Mouse (Mus musculus): ENCODE data around the gene Cd3g. TPM values are rescaled to one million over a fixed set of nuclear protein-coding genes. Genes with fewer than 3 reads are reported as not detected.

Gene Cd3g
- total RNA-seq (2017): 81.3 and 90.1 TPM in 2 replicates

- ATAC-seq (ENCODE audit: extremely low read depth, insufficient number of reproducible peaks, low FRiP score, poor library complexity, severe bottlenecking): peak; percentile 47; the same call in 1 of the 2 replicates
These were observed at the start of gene Cd3g for GRCm38 (mm10) chr9:44980242-44980641. TSS of gene Cd3g (minus strand) at chr9:44980431.

GRCm38 (mm10) chr9:45027376-45027775 lies 47.1 kb upstream of the Cd3g start:
- no peak for ATAC-seq (ENCODE audit: extremely low read depth, insufficient number of reproducible peaks, low FRiP score, poor library complexity, severe bottlenecking)

- no peak for ATAC-seq (ENCODE audit: extremely low read depth, insufficient number of reproducible peaks, low FRiP score, poor library complexity, severe bottlenecking)
These were observed 44.0 kb upstream of the Cd3g start for GRCm38 (mm10) chr9:45024187-45024586.

- no peak for ATAC-seq (ENCODE audit: extremely low read depth, insufficient number of reproducible peaks, low FRiP score, poor library complexity, severe bottlenecking)
These were observed 43.4 kb upstream of the Cd3g start for GRCm38 (mm10) chr9:45023638-45024037.

- peak; percentile 89 for ATAC-seq (ENCODE audit: extremely low read depth, insufficient number of reproducible peaks, low FRiP score, poor library complexity, severe bottlenecking)
These were observed 42.6 kb upstream of the Cd3g start for GRCm38 (mm10) chr9:45022800-45023199.

GRCm38 (mm10) chr9:45018031-45018430 lies 37.8 kb upstream of the Cd3g start:
- no peak for ATAC-seq (ENCODE audit: extremely low read depth, insufficient number of reproducible peaks, low FRiP score, poor library complexity, severe bottlenecking)

- ATAC-seq (ENCODE audit: extremely low read depth, insufficient number of reproducible peaks, low FRiP score, poor library complexity, severe bottlenecking): no peak
These were observed 35.6 kb upstream of the Cd3g start for GRCm38 (mm10) chr9:45015841-45016240.

- peak; percentile 61; the same call in 1 of the 2 replicates for ATAC-seq (ENCODE audit: extremely low read depth, insufficient number of reproducible peaks, low FRiP score, poor library complexity, severe bottlenecking)
These were observed 34.6 kb upstream of the Cd3g start for GRCm38 (mm10) chr9:45014879-45015278.

GRCm38 (mm10) chr9:45011291-45011690 lies 31.1 kb upstream of the Cd3g start:
- no peak for ATAC-seq (ENCODE audit: extremely low read depth, insufficient number of reproducible peaks, low FRiP score, poor library complexity, severe bottlenecking)

GRCm38 (mm10) chr9:45010461-45010860 lies 30.2 kb upstream of the Cd3g start:
- ATAC-seq (ENCODE audit: extremely low read depth, insufficient number of reproducible peaks, low FRiP score, poor library complexity, severe bottlenecking): no peak

GRCm38 (mm10) chr9:45009180-45010078 lies 29.2 kb upstream of the Cd3g start, which contains the start of gene Cd3e:
TSS of gene Cd3e (minus strand) at chr9:45009627.
- no peak for ATAC-seq (ENCODE audit: extremely low read depth, insufficient number of reproducible peaks, low FRiP score, poor library complexity, severe bottlenecking)

GRCm38 (mm10) chr9:45008342-45008741 lies 28.1 kb upstream of the Cd3g start:
- no peak for ATAC-seq (ENCODE audit: extremely low read depth, insufficient number of reproducible peaks, low FRiP score, poor library complexity, severe bottlenecking)

- no peak for ATAC-seq (ENCODE audit: extremely low read depth, insufficient number of reproducible peaks, low FRiP score, poor library complexity, severe bottlenecking)
These were observed 27.2 kb upstream of the Cd3g start for GRCm38 (mm10) chr9:45007404-45007803.

- no peak for ATAC-seq (ENCODE audit: extremely low read depth, insufficient number of reproducible peaks, low FRiP score, poor library complexity, severe bottlenecking)
These were observed 20.0 kb upstream of the Cd3g start for GRCm38 (mm10) chr9:45000249-45000648.

- ATAC-seq (ENCODE audit: extremely low read depth, insufficient number of reproducible peaks, low FRiP score, poor library complexity, severe bottlenecking): no peak
These were observed 19.5 kb upstream of the Cd3g start for GRCm38 (mm10) chr9:44999776-45000175.

- ATAC-seq (ENCODE audit: extremely low read depth, insufficient number of reproducible peaks, low FRiP score, poor library complexity, severe bottlenecking): no peak
These were observed 18.9 kb upstream of the Cd3g start for GRCm38 (mm10) chr9:44999171-44999570.

GRCm38 (mm10) chr9:44998138-44998537 lies 17.9 kb upstream of the Cd3g start:
- ATAC-seq (ENCODE audit: extremely low read depth, insufficient number of reproducible peaks, low FRiP score, poor library complexity, severe bottlenecking): no peak

GRCm38 (mm10) chr9:44996590-44996989 lies 16.4 kb upstream of the Cd3g start:
- ATAC-seq (ENCODE audit: extremely low read depth, insufficient number of reproducible peaks, low FRiP score, poor library complexity, severe bottlenecking): no peak

GRCm38 (mm10) chr9:44994962-44995361 lies 14.7 kb upstream of the Cd3g start:
- ATAC-seq (ENCODE audit: extremely low read depth, insufficient number of reproducible peaks, low FRiP score, poor library complexity, severe bottlenecking): no peak

GRCm38 (mm10) chr9:44993268-44993667 lies 13.0 kb upstream of the Cd3g start:
- no peak for ATAC-seq (ENCODE audit: extremely low read depth, insufficient number of reproducible peaks, low FRiP score, poor library complexity, severe bottlenecking)
